Mouse (Mus musculus) CH12.LX (cell line): ENCODE measurements around the gene Ppp1r1c. TPM values are rescaled to one million over a fixed set of nuclear protein-coding genes. Genes with fewer than 3 reads are reported as not detected.

Experiments
- DNase-seq: peaks from one replicate; pipeline ENCODE4 v3.0.0-alpha.2; 2013; ENCODE audit errors: extremely low read depth
- H3K27ac ChIP-seq: 2 replicates; pipeline ENCODE4 v1.5.1; 2012; ENCODE audit warnings: low read depth, mild to moderate bottlenecking, control low read depth, moderate library complexity; ENCODE audit not compliant: insufficient read depth
- H3K27me3 ChIP-seq: replicated peaks from 2 replicates; pipeline ENCODE3; 2012; ENCODE audit warnings: inconsistent platforms
- H3K36me3 ChIP-seq, 2 experiments: replicated peaks in 1 of 2; 2 replicates each; pipeline versions ENCODE3 to v1.6.1; 2012; ENCODE audit warnings: inconsistent platforms in 1 of 2, low read length in 1 of 2, mild to moderate bottlenecking in 1 of 2, mixed read lengths in 1 of 2, moderate library complexity in 1 of 2; ENCODE audit not compliant: control insufficient read depth in 1 of 2, insufficient read depth in 1 of 2
- H3K4me1 ChIP-seq, 2 experiments: 2 replicates each; pipeline ENCODE4 v1.6.1; 2012; ENCODE audit warnings: inconsistent platforms in 1 of 2, moderate library complexity in 1 of 2; ENCODE audit not compliant: insufficient read depth in 2 of 2, control insufficient read depth in 1 of 2
- H3K4me2 ChIP-seq: 2 replicates; pipeline ENCODE4 v1.6.1; 2012; ENCODE audit warnings: low read depth, mild to moderate bottlenecking, control low read depth; ENCODE audit not compliant: poor library complexity, insufficient read depth, severe bottlenecking
- H3K4me3 ChIP-seq, 3 experiments: fragments of 150-350 bp in 1 of 3; sonication (generic) in 1 of 3; replicated peaks in 1 of 3; 2 replicates each; pipeline versions ENCODE3 to v1.5.1; 2011 to 2012; ENCODE audit warnings: low read depth in 2 of 3, low read length in 2 of 3, mild to moderate bottlenecking in 2 of 3, moderate library complexity in 2 of 3, control low read depth in 1 of 3, improper control_type of control experiment in 1 of 3, inconsistent platforms in 1 of 3, mixed read lengths in 1 of 3; ENCODE audit not compliant: poor library complexity in 1 of 3
- H3K79me2 ChIP-seq: replicated peaks from 2 replicates; pipeline ENCODE4 v1.6.1; 2012; ENCODE audit warnings: mild to moderate bottlenecking, moderate library complexity; ENCODE audit not compliant: control insufficient read depth, poor library complexity, insufficient read depth, severe bottlenecking; ENCODE audit errors: extremely low read depth
- H3K9ac ChIP-seq: 2 replicates; pipeline ENCODE4 v1.6.1; 2012; ENCODE audit warnings: low read depth, mild to moderate bottlenecking, control low read depth, moderate library complexity; ENCODE audit not compliant: insufficient read depth
- H3K9me3 ChIP-seq: replicated peaks from 2 replicates; pipeline ENCODE3; 2012; ENCODE audit warnings: low read length, inconsistent platforms, mixed read lengths
- BHLHE40 ChIP-seq: IDR thresholded peaks from 2 replicates; pipeline ENCODE4 v1.6.1; 2011; ENCODE audit warnings: mild to moderate bottlenecking, low read depth, low read length, improper control_type of control experiment
- CHD1 ChIP-seq: IDR thresholded peaks from 2 replicates; pipeline ENCODE4 v1.6.1; 2012; ENCODE audit warnings: low read depth, low read length, improper control_type of control experiment, inconsistent platforms
- CTCF ChIP-seq, 2 experiments: IDR thresholded peaks in 1 of 2; conservative IDR thresholded peaks in 1 of 2; 2 replicates each; pipeline ENCODE4 v1.5.1; 2011 to 2012; ENCODE audit warnings: low read depth in 2 of 2, low read length in 2 of 2, improper control_type of control experiment in 1 of 2, inconsistent platforms in 1 of 2, mild to moderate bottlenecking in 1 of 2, moderate library complexity in 1 of 2
- EP300 ChIP-seq: IDR thresholded peaks from 2 replicates; pipeline ENCODE4 v1.6.1; 2011; ENCODE audit warnings: low read length, improper control_type of control experiment
- ETS1 ChIP-seq: conservative IDR thresholded peaks from 2 replicates; pipeline ENCODE4 v1.6.1; 2012; ENCODE audit warnings: low read depth, mild to moderate bottlenecking, inconsistent platforms, low read length, improper control_type of control experiment, moderate library complexity
- IRF4 ChIP-seq: IDR thresholded peaks from 2 replicates; pipeline ENCODE4 v1.6.1; 2014; ENCODE audit warnings: low read depth, mild to moderate bottlenecking, inconsistent platforms, low read length, improper control_type of control experiment
- JUND ChIP-seq: conservative IDR thresholded peaks from 2 replicates; pipeline ENCODE4 v1.6.1; 2011; ENCODE audit warnings: low read depth, low read length, improper control_type of control experiment
- MAFK ChIP-seq: IDR thresholded peaks from 2 replicates; pipeline ENCODE4 v1.6.1; 2011; ENCODE audit warnings: low read length, improper control_type of control experiment; ENCODE audit not compliant: insufficient replicate concordance
- MAX ChIP-seq: IDR thresholded peaks from 2 replicates; pipeline ENCODE4 v1.6.1; 2011; ENCODE audit warnings: low read length, improper control_type of control experiment
- MAZ ChIP-seq: IDR thresholded peaks from 2 replicates; pipeline ENCODE4 v1.6.1; 2012; ENCODE audit warnings: low read depth, mild to moderate bottlenecking, inconsistent platforms, low read length, improper control_type of control experiment, moderate library complexity
- MEF2A ChIP-seq: IDR thresholded peaks from 2 replicates; pipeline ENCODE4 v1.6.1; 2014; ENCODE audit warnings: low read depth, mild to moderate bottlenecking, inconsistent platforms, low read length, improper control_type of control experiment, borderline replicate concordance
- MYC ChIP-seq: IDR thresholded peaks from 2 replicates; pipeline ENCODE4 v1.6.1; 2011; ENCODE audit warnings: low read depth, mild to moderate bottlenecking, improper control_type of control experiment, low read length
- NELFE ChIP-seq: IDR thresholded peaks from 2 replicates; pipeline ENCODE4 v1.6.1; 2011; ENCODE audit warnings: low read depth, low read length, improper control_type of control experiment
- NRF1 ChIP-seq: IDR thresholded peaks from 2 replicates; pipeline ENCODE4 v1.6.1; 2014; ENCODE audit warnings: low read depth, mild to moderate bottlenecking, inconsistent platforms, low read length, improper control_type of control experiment, moderate library complexity
- POLR2A ChIP-seq: IDR thresholded peaks from 2 replicates; pipeline ENCODE4 v1.6.1; 2011; ENCODE audit warnings: low read depth, mild to moderate bottlenecking, improper control_type of control experiment, low read length
- RAD21 ChIP-seq: IDR thresholded peaks from 2 replicates; pipeline ENCODE4 v1.6.1; 2011; ENCODE audit warnings: low read depth, mild to moderate bottlenecking, low read length, improper control_type of control experiment, moderate library complexity
- RCOR1 ChIP-seq: conservative IDR thresholded peaks from 2 replicates; pipeline ENCODE4 v1.6.1; 2012; ENCODE audit warnings: low read depth, mild to moderate bottlenecking, inconsistent platforms, low read length, improper control_type of control experiment
- SIN3A ChIP-seq: IDR thresholded peaks from 2 replicates; pipeline ENCODE4 v1.6.1; 2012; ENCODE audit warnings: low read length, improper control_type of control experiment, inconsistent platforms
- SMC3 ChIP-seq: IDR thresholded peaks from 2 replicates; pipeline ENCODE4 v1.6.1; 2011; ENCODE audit warnings: low read depth, low read length, improper control_type of control experiment
- TBP ChIP-seq: conservative IDR thresholded peaks from 2 replicates; pipeline ENCODE4 v1.6.1; 2011; ENCODE audit warnings: low read depth, low read length, improper control_type of control experiment
- TCF12 ChIP-seq: IDR thresholded peaks from 2 replicates; pipeline ENCODE4 v1.6.1; 2014; ENCODE audit warnings: low read depth, mild to moderate bottlenecking, inconsistent platforms, low read length, improper control_type of control experiment
- USF1 ChIP-seq: IDR thresholded peaks from 2 replicates; pipeline ENCODE4 v1.6.1; 2014; ENCODE audit warnings: low read depth, mild to moderate bottlenecking, inconsistent platforms, low read length, improper control_type of control experiment
- USF2 ChIP-seq: conservative IDR thresholded peaks from 2 replicates; pipeline ENCODE4 v1.6.1; 2011; ENCODE audit warnings: low read depth, low read length, improper control_type of control experiment
- ZC3H11A ChIP-seq: IDR thresholded peaks from 2 replicates; pipeline ENCODE4 v1.6.1; 2012; ENCODE audit warnings: low read depth, mild to moderate bottlenecking, inconsistent platforms, low read length, improper control_type of control experiment
- ZMIZ1 ChIP-seq: IDR thresholded peaks from 2 replicates; pipeline ENCODE4 v1.6.1; 2012; ENCODE audit warnings: low read depth, mild to moderate bottlenecking, inconsistent platforms, low read length, improper control_type of control experiment
- ZNF384 ChIP-seq: IDR thresholded peaks from 2 replicates; pipeline ENCODE4 v1.6.1; 2012; ENCODE audit warnings: low read depth, low read length, improper control_type of control experiment, inconsistent platforms
- dilution Hi-C: fragments of 300-500 bp; cut with MboI; formaldehyde crosslinking; loops from 2 replicates; pipeline ENCODE4 v1.14.3; 2020; ENCODE audit warnings: low sequenced_read_pairs; ENCODE audit not compliant: extremely low pct_unique_long_range_greater_than_20kb, extremely low pct_ligation_motif_present
- in situ Hi-C: fragments of 300-500 bp; cut with MboI; formaldehyde crosslinking; loops from 3 replicates; pipeline ENCODE4 v1.14.3; 2019; ENCODE audit warnings: low sequenced_read_pairs, low pct_ligation_motif_present, low pct_unique_long_range_greater_than_20kb, mixed read lengths
- polyA plus RNA-seq: library from polyadenylated mRNA; unstranded; fragments of >175 nt; gene quantifications from 2 replicates; pipeline ENCODE4 v1.2.1, GENCODE M21; 2012; ENCODE audit warnings: low read depth; ENCODE audit not compliant: insufficient read length
- total RNA-seq, 2 experiments: library from RNA; depleted of rRNA; stranded (reverse); fragments of 300-350 nt in 1 of 2; fragments of >200 nt in 1 of 2; gene quantifications; 2 replicates each; pipeline ENCODE4 v1.2.3; 2012 to 2014

The Ppp1r1c gene
- total and polyA plus RNA-seq, 3 experiments = not detected

- H3K4me3 ChIP-seq = no peak overlapping the region
- H3K9ac ChIP-seq = no peak overlapping the region
- in situ Hi-C loops = no loop called here
- no peak overlapping the region for H3K27ac ChIP-seq
- H3K4me2 ChIP-seq = no peak overlapping the region
- H3K4me1 ChIP-seq = no peaks in the 10 kb centered on the region; a peak in 1 of 4 replicates
- TF ChIP-seq MAFK = no peak
- TF ChIP-seq ZNF384 = no peak
- TF ChIP-seq JUND = no peak
- no peak for TF ChIP-seq EP300
- TF ChIP-seq ZC3H11A = no peak
- TF ChIP-seq IRF4 = no peak
- no peak for TF ChIP-seq TCF12
- no peak for TF ChIP-seq BHLHE40
- no peak for TF ChIP-seq MAX
- no peaks in the 10 kb centered on the region for H3K36me3 ChIP-seq
- dilution Hi-C loops = no loop called here
- H3K27me3 ChIP-seq = no peaks in the 10 kb centered on the region
- no peak for DNase-seq
- H3K9me3 ChIP-seq = no peaks in the 10 kb centered on the region
- no peaks in the 10 kb centered on the region for H3K79me2 ChIP-seq
Measured at GRCm38 (mm10) chr2:79815708-79816484, 108.3 kb downstream of the Ppp1r1c start.

GRCm38 (mm10) chr2:79819543-79819942, 112.0 kb downstream of the Ppp1r1c start:
- Histone ChIP-seq H3K9ac (no peak overlapping the region), H3K4me2 (no peak overlapping the region), H3K27ac (no peak overlapping the region), H3K9me3 (no peaks in the 10 kb centered on the region), H3K79me2 (no peaks in the 10 kb centered on the region), H3K27me3 (no peaks in the 10 kb centered on the region), H3K36me3 (no peaks in the 10 kb centered on the region), H3K4me3 (no peak overlapping the region), H3K4me1 (no peaks in the 10 kb centered on the region)
- dilution Hi-C loops = no loop called here
- TF ChIP-seq ZMIZ1 (no peak), POLR2A (no peak), ETS1 (no peak), TBP (no peak), CHD1 (no peak), MAFK (no peak)
- in situ Hi-C loops = no loop called here
- no peak for DNase-seq

GRCm38 (mm10) chr2:79825853-79826252, 118.3 kb downstream of the Ppp1r1c start:
- Histone ChIP-seq H3K9ac (no peak overlapping the region), H3K4me3 (no peak overlapping the region), H3K36me3 (no peaks in the 10 kb centered on the region), H3K4me1 (no peaks in the 10 kb centered on the region), H3K4me2 (no peak overlapping the region), H3K27ac (no peak overlapping the region), H3K9me3 (no peaks in the 10 kb centered on the region), H3K79me2 (no peaks in the 10 kb centered on the region), H3K27me3 (no peaks in the 10 kb centered on the region)
- dilution Hi-C loops = no loop called here
- TF ChIP-seq BHLHE40 (no peak), ETS1 (no peak), USF1 (no peak), RCOR1 (no peak), JUND (no peak), ZNF384 (no peak), SMC3 (no peak), MAZ (no peak), NRF1 (no peak), EP300 (no peak), MAFK (no peak), RAD21 (no peak), NELFE (no peak), USF2 (no peak), CTCF (conservative IDR thresholded peaks at IDR 0.05 in 1 of 2, IDR thresholded peaks at IDR 0.05 in 1 of 2; ENCODE audit: low read depth in 2 of 2, low read length in 2 of 2) (no peak), SIN3A (no peak), ZC3H11A (no peak), MEF2A (no peak), MYC (no peak)
- in situ Hi-C loops = no loop called here
- DNase-seq = no peak
